Mouse (Mus musculus) C2C12 (cell line): ENCODE measurements around the gene Mcf2l.

Experiments
- CEBPB ChIP-seq: IDR thresholded peaks from one replicate; pipeline ENCODE4 v1.6.1; 2011; ENCODE audit warnings: low read depth, mild to moderate bottlenecking, control low read depth, moderate library complexity
- CTCF ChIP-seq: IDR thresholded peaks from one replicate; pipeline ENCODE4 v1.5.1; 2011; ENCODE audit not compliant: control insufficient read depth, insufficient read depth, insufficient read length
- MAX ChIP-seq: IDR thresholded peaks from one replicate; pipeline ENCODE4 v1.6.1; 2011; ENCODE audit warnings: mild to moderate bottlenecking, control low read depth
- USF1 ChIP-seq: IDR thresholded peaks from one replicate; pipeline ENCODE4 v1.6.1; 2011; ENCODE audit warnings: low read depth, mild to moderate bottlenecking, control low read depth, moderate library complexity

DNA sequence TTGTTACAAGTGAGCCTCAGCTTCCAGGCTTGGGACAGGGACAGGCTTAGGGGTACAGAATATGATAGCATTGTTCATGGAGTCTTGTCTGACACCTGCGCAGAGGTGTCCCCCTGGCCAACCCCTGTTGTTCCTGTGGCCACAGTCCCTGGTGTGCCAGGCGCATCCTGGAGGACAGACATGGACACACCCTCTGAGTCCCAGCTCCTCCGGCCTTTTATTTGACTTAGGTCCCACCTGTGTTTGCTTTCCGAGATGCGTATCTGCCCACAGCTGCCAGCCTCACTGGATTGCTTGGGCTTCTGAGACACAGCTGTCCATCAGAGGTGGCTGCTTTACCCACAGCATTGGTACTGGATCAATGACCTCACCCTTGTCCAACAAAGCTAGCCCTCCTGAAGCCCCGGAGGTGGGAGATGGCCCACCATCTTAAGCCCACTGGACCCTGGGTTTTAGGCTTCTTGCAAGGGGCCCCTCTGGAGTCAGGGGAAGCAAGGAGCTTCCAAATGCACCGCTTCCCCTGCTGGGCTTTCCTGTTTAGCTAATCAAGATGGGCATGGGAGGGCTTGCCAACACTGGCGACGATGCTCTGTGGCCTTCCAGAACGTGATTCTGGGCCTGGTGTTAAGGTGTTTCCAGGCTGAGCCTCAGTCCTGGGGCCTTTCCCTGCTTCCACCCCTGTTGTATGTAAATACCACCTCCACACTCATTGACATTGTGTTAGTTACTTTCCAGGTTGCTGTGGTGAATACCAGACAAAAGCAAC is 67.7 kb downstream of the Mcf2l start:
- TF ChIP-seq USF1 (no peak), CTCF (no peak), CEBPB (no peak), MAX (no peak)
